Comparison of ENCODE assay signal across 9 mouse cellular contexts in the genomic region with DNA sequence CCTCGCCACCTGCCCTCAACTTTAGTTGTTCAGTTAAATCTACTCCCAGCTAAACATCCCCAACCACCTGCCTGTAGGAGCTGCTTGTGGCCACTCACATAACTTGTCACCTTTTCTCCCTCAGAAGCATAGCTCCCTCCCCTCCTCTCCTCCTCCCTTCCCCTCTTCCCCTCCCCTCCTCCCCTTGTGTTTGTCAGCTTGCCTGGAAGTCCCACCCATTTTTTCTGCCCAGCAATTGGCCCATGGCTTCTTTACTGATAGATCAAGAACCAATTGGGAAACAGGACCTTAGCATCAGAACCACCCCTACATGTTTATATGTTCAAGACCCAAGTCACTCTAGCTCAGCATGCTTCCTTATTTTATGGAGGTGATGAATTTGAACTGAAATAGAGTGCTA. TPM values are rescaled to one million over a fixed set of nuclear protein-coding genes. Genes with fewer than 3 reads are reported as not detected.
DNase-seq lines count a peak whose midpoint lies in the region; ATAC-seq and TF ChIP-seq lines count a peak whose summit lies in the region.
"Had no signal": no experiment of that assay in that cellular context is flagged by ENCODE, and none has a peak within 500 bp of the region (broad histone marks: within the 10 kb centered on the region; RNA-seq: fewer than 3 reads in every experiment).

No protein-coding gene starts in this region.

- no peak for ATAC-seq in limb, embryonic 11.5 days (ENCODE audit: insufficient number of reproducible peaks, low FRiP score, low TSS enrichment, low read depth)
- ATAC-seq in liver, embryonic 14.5 days (ENCODE audit: insufficient read depth), result peak; percentile 48; the same call in 1 of the 2 replicates
- no peak for ATAC-seq in hindbrain, embryonic 14.5 days (ENCODE audit: low FRiP score)
- ATAC-seq: forebrain, embryonic 16.5 days had no signal

- H3K36me3 ChIP-seq in limb, embryonic 11.5 days (ENCODE audit: control insufficient read depth, insufficient read depth, low read length), result no peaks in the 10 kb centered on the region
- no peaks in the 10 kb centered on the region for H3K36me3 ChIP-seq in limb, embryonic 10.5 days
- H3K36me3 ChIP-seq in ES-E14 (ENCODE audit: control insufficient read depth, insufficient read depth, low read length, poor library complexity, severe bottlenecking), result no peaks in the 10 kb centered on the region
- no peaks in the 10 kb centered on the region for H3K36me3 ChIP-seq in liver, embryonic 14.5 days (replicated peaks; ENCODE audit: control insufficient read depth, insufficient read depth, low read depth)
- H3K36me3 ChIP-seq in hindbrain, embryonic 14.5 days (replicated peaks; ENCODE audit: control insufficient read depth, insufficient read depth), result no peaks in the 10 kb centered on the region

- H3K4me1 ChIP-seq in limb, embryonic 11.5 days (ENCODE audit: control insufficient read depth, insufficient read depth, low read length), result no peaks in the 10 kb centered on the region
- H3K4me1 ChIP-seq in limb, embryonic 10.5 days, result peaks cover 9% of the 10 kb centered on the region; the same call in 1 of the 2 replicates
- H3K4me1 ChIP-seq in ES-E14 (ENCODE audit: control insufficient read depth in 2 of 2, insufficient read depth in 2 of 2, low read length in 2 of 2, poor library complexity in 1 of 2), result peaks cover 6 to 12% of the 10 kb centered on the region in 2 experiments; a peak in 3 of 4 replicates
- H3K4me1 ChIP-seq in liver, embryonic 14.5 days (replicated peaks; ENCODE audit: control insufficient read depth in 2 of 2, insufficient read depth in 2 of 2, low read length in 1 of 2), result peaks cover 0 to 3% of the 10 kb centered on the region in 2 experiments; a peak in 1 of 4 replicates
- no peaks in the 10 kb centered on the region for H3K4me1 ChIP-seq in hindbrain, embryonic 14.5 days (replicated peaks; ENCODE audit: control insufficient read depth, insufficient read depth, low read length)

- H3K9ac ChIP-seq in limb, embryonic 11.5 days (ENCODE audit: low read length), result no peak overlapping the region
- no peak overlapping the region for H3K9ac ChIP-seq in ES-E14 (ENCODE audit: insufficient read depth, low read depth, low read length, poor library complexity, severe bottlenecking)
- H3K9ac ChIP-seq in liver, embryonic 14.5 days (replicated peaks), result no peak overlapping the region
- H3K9ac ChIP-seq in hindbrain, embryonic 14.5 days, result no peak overlapping the region

- DNase-seq in limb, embryonic 11.5 days (ENCODE audit: low spot score), result peak; percentile 28
- DNase-seq in limb, embryonic 10.5 days (ENCODE audit: low spot score), result no peak
- peak; percentile 59 for DNase-seq in ES-E14 (ENCODE audit: low read depth, low spot score)
- DNase-seq in embryo, embryonic 9.5 days (ENCODE audit: extremely low spot score), result peak; percentile 66
- no peak for DNase-seq in liver, embryonic 14.5 days (ENCODE audit: low read depth in 3 of 3, low spot score in 3 of 3)
- DNase-seq in hindbrain, embryonic 14.5 days (ENCODE audit: low spot score), result no peak
- DNase-seq in spleen, adult 18-20 months, result no peak
- DNase-seq: thymus, postnatal 25 days had no signal

- no peaks in the 10 kb centered on the region for H3K9me3 ChIP-seq in limb, embryonic 11.5 days (ENCODE audit: control insufficient read depth, low read length)
- no peaks in the 10 kb centered on the region for H3K9me3 ChIP-seq in limb, embryonic 10.5 days (replicated peaks)
- H3K9me3 ChIP-seq in ES-E14 (ENCODE audit: control insufficient read depth, insufficient read depth, low read depth, low read length), result no peaks in the 10 kb centered on the region
- no peaks in the 10 kb centered on the region for H3K9me3 ChIP-seq in liver, embryonic 14.5 days (ENCODE audit: control insufficient read depth, low read length)
- H3K9me3 ChIP-seq in hindbrain, embryonic 14.5 days (ENCODE audit: control insufficient read depth, low read length), result no peaks in the 10 kb centered on the region

- no peak for TF ChIP-seq CTCF in liver, embryonic 14.5 days (IDR thresholded peaks at IDR 0.05; ENCODE audit: low read depth)

- TF ChIP-seq EP300 in liver, embryonic 14.5 days (IDR thresholded peaks at IDR 0.05; ENCODE audit: low read depth), result no peak

- no peak overlapping the region for H3K4me2 ChIP-seq in limb, embryonic 11.5 days (ENCODE audit: low read depth, severe bottlenecking)
- no peak overlapping the region for H3K4me2 ChIP-seq in liver, embryonic 14.5 days (ENCODE audit: low read depth)
- H3K4me2 ChIP-seq in hindbrain, embryonic 14.5 days (replicated peaks), result no peak overlapping the region

- 86% methylated on average over 1 of the region's 1 CpGs for WGBS in limb, embryonic 11.5 days
- 81% methylated on average over 1 of the region's 1 CpGs for WGBS in limb, embryonic 10.5 days
- 33% methylated on average over 1 of the region's 1 CpGs for whole genome bisulfite sequencing in liver, embryonic 14.5 days (ENCODE audit: insufficient replicate concordance)
- 94% methylated on average over 1 of the region's 1 CpGs for WGBS in hindbrain, embryonic 14.5 days

- H3K27me3 ChIP-seq in limb, embryonic 11.5 days (ENCODE audit: control insufficient read depth, insufficient read depth, low read length), result no peaks in the 10 kb centered on the region
- no peaks in the 10 kb centered on the region for H3K27me3 ChIP-seq in limb, embryonic 10.5 days (ENCODE audit: low read depth, poor library complexity, severe bottlenecking)
- H3K27me3 ChIP-seq in liver, embryonic 14.5 days (ENCODE audit: control insufficient read depth, insufficient read depth, low read length), result no peaks in the 10 kb centered on the region
- H3K27me3 ChIP-seq in hindbrain, embryonic 14.5 days (ENCODE audit: control insufficient read depth, insufficient read depth, low read length), result no peaks in the 10 kb centered on the region

- no peak overlapping the region for H3K4me3 ChIP-seq in limb, embryonic 11.5 days (ENCODE audit: low read depth, low read length)
- H3K4me3 ChIP-seq in limb, embryonic 10.5 days, result no peak overlapping the region
- no peak overlapping the region for H3K4me3 ChIP-seq in ES-E14 (ENCODE audit: insufficient read depth in 1 of 2, low read depth in 1 of 2, low read length in 2 of 2, poor library complexity in 1 of 2, severe bottlenecking in 1 of 2)
- no peak overlapping the region for H3K4me3 ChIP-seq in liver, embryonic 14.5 days (ENCODE audit: insufficient read depth in 1 of 2, low read depth in 2 of 2, low read length in 2 of 2)
- H3K4me3 ChIP-seq in hindbrain, embryonic 14.5 days (replicated peaks; ENCODE audit: low read length), result no peak overlapping the region

- in situ Hi-C loops in ES-E14 (cut with MboI; ENCODE audit: low sequenced_read_pairs in 2 of 2, unreplicated experiment in 2 of 2), result no loop called here

- no peak overlapping the region for H3K27ac ChIP-seq in limb, embryonic 11.5 days (replicated peaks; ENCODE audit: low read depth, low read length)
- no peak overlapping the region for H3K27ac ChIP-seq in limb, embryonic 10.5 days
- no peak overlapping the region; the same call in 1 of the 2 replicates for H3K27ac ChIP-seq in ES-E14 (ENCODE audit: insufficient read depth, low read depth, low read length, poor library complexity, severe bottlenecking)
- H3K27ac ChIP-seq in liver, embryonic 14.5 days, result no peak overlapping the region
- H3K27ac ChIP-seq in hindbrain, embryonic 14.5 days, result no peak overlapping the region

TF ChIP-seq in ES-E14, 5 proteins besides CTCF, POLR2A, EP300 and RAD21:
- TF ChIP-seq CHD2 (IDR thresholded peaks at IDR 0.05; ENCODE audit: low read depth, low read length) (peak; percentile 70), HCFC1 (IDR thresholded peaks at IDR 0.05; ENCODE audit: borderline replicate concordance, insufficient read depth, low read length) (no peak)

RNA-seq across cellular contexts. Expression of a gene that starts 22.9 kb away (rescaled TPM):
- polyA plus RNA-seq in limb, embryonic 11.5 days (2014; fragmentation: Nextera tagmentation; extraction: Ambion mirVana), result 268 and 273 TPM in 2 replicates
- 160 and 215 TPM in 2 replicates for polyA plus RNA-seq in limb, embryonic 10.5 days (2016; fragmentation: Nextera tagmentation; extraction: Ambion mirVana)
- total RNA-seq in ES-E14 (2012; rRNA removed), result 80.6 and 87.6 TPM in 2 replicates
- polyA plus RNA-seq in liver, embryonic 14.5 days (2012; rRNA removed), result 6.1 and 9.9 TPM in 2 replicates
- 15.4 and 15.8 TPM in 2 replicates for polyA plus RNA-seq in liver, embryonic 14.5 days (2014; fragmentation: Nextera tagmentation; extraction: Ambion mirVana)
- polyA plus RNA-seq in hindbrain, embryonic 14.5 days (2014; fragmentation: Nextera tagmentation; extraction: Ambion mirVana), result 111 and 126 TPM in 2 replicates

Comparison
In these comparisons a context has a peak if more than half of its experiments do, and no peak if none do; other contexts are left out.
1. DNase-seq: peak in limb, embryonic 11.5 days (single experiment), ES-E14 (single experiment) and embryo, embryonic 9.5 days (single experiment); none in limb, embryonic 10.5 days (single experiment), liver, embryonic 14.5 days (0 of 3), hindbrain, embryonic 14.5 days (single experiment) and spleen, adult 18-20 months (0 of 2).